Mouse (Mus musculus) neural tube, embryonic 11.5 days (tissue): ENCODE data around the gene F2r. TPM values are rescaled to one million over a fixed set of nuclear protein-coding genes. Genes with fewer than 3 reads are reported as not detected.

ENCODE experiments used
- ATAC-seq: fragments of 200-750 bp; cut with Nextera tagmentation; 2 replicates; pipeline ENCODE4 v1.8.0; 2017; ENCODE audit warnings: moderate number of reproducible peaks, mild to moderate bottlenecking, moderate TSS enrichment, moderate library complexity; ENCODE audit not compliant: insufficient read depth, low FRiP score, low TSS enrichment
- DNase-seq: peaks from one replicate; pipeline ENCODE4 v3.0.0-alpha.2; 2015; ENCODE audit warnings: low spot score
- H3K27ac ChIP-seq: fragments of 300-500 bp; sonication (generic); 2 replicates; pipeline ENCODE4 v1.5.1; 2014; ENCODE audit warnings: low read depth, mild to moderate bottlenecking, low read length
- H3K27me3 ChIP-seq: fragments of 300-500 bp; sonication (generic); 2 replicates; pipeline ENCODE4 v1.6.1; 2014; ENCODE audit warnings: mild to moderate bottlenecking, low read length, mixed read lengths; ENCODE audit not compliant: control insufficient read depth, insufficient read depth
- H3K36me3 ChIP-seq: fragments of 300-500 bp; sonication (generic); 2 replicates; pipeline ENCODE4 v1.6.1; 2014; ENCODE audit warnings: mild to moderate bottlenecking, low read length, moderate library complexity, mixed read lengths; ENCODE audit not compliant: control insufficient read depth, insufficient read depth
- H3K4me1 ChIP-seq: fragments of 300-500 bp; sonication (generic); 2 replicates; pipeline ENCODE4 v1.6.1; 2014; ENCODE audit warnings: low read length, mixed read lengths; ENCODE audit not compliant: control insufficient read depth, insufficient read depth
- H3K4me2 ChIP-seq: fragments of 300-500 bp; sonication (generic); 2 replicates; pipeline ENCODE4 v1.6.1; 2014; ENCODE audit warnings: low read depth, mild to moderate bottlenecking, moderate library complexity
- H3K4me3 ChIP-seq: fragments of 300-500 bp; sonication (generic); 2 replicates; pipeline ENCODE4 v1.5.1; 2014; ENCODE audit warnings: low read depth, low read length
- H3K9ac ChIP-seq: fragments of 300-500 bp; sonication (generic); 2 replicates; pipeline ENCODE4 v1.6.1; 2014; ENCODE audit warnings: mild to moderate bottlenecking, low read length
- H3K9me3 ChIP-seq: fragments of 300-500 bp; sonication (generic); 2 replicates; pipeline ENCODE4 v1.6.1; 2016; ENCODE audit warnings: low read length; ENCODE audit not compliant: control insufficient read depth
- whole genome bisulfite sequencing: fragments of 180-500 bp; shearing (Covaris S2); extraction: QIAGEN DNeasy Blood & Tissue Kit; methylation state at CpG from one replicate; pipeline ENCODE4 v1.1.7; 2014; 5-methylcytosine and 5-hydroxymethylcytosine counted together
- polyA plus RNA-seq: library from polyadenylated mRNA; unstranded; fragments of >200 nt; fragmentation: Nextera tagmentation; extraction: Ambion mirVana; gene quantifications from 2 replicates; pipeline ENCODE4 v1.2.1, GENCODE M21; 2014

Gene F2r
- polyA plus RNA-seq, 1 experiment from 2014 or later = 146 TPM

DNA sequence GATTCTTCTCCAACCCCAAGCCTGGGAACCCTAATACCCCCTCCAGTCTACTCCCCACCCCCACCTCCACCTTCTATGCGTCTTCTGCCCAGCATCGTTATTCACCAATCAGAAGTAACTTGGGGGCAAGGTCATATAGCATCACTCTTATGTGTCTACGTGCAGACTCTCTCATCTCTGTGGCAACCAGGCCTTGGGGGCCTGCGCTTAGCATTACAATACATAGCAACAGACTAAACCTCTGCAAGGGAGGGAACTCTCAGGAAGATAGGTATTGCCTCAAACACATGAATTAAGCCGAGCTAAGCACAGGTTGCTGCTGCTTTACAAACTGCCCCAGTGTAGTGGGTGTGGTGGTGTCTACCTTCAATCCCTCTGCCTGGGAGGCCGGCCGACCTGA is 21.6 kb downstream of the F2r start:
- H3K36me3 ChIP-seq = peaks cover 4% of the 10 kb centered on the region
- ATAC-seq = no peak
- no peaks in the 10 kb centered on the region for H3K9me3 ChIP-seq
- 74% methylated on average over 7 of the region's 7 CpGs for WGBS
- no peaks in the 10 kb centered on the region for H3K27me3 ChIP-seq
- DNase-seq = no peak
- no peak overlapping the region for H3K4me2 ChIP-seq
- no peaks in the 10 kb centered on the region for H3K4me1 ChIP-seq
- H3K27ac ChIP-seq = no peak overlapping the region
- no peak overlapping the region for H3K4me3 ChIP-seq
- no peak overlapping the region for H3K9ac ChIP-seq

DNA sequence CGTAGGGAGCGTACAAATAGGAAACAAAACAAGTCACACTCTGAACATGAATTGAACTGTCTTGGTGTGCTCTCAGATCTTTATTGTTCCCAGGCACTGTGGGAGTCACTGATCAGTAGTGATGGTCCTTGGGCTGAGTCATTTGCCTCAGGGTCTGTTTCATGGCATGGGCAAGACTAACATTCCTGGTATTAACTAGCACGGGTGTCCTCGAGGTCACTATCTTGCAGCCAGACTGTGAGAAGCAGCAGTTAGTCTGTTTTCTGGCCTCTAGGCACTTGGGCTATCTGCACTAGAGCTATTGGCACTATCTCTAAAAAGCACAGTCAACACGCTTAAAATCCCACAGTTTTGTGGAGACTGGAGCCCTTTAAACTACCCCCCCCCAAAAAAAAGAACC is 22.4 kb downstream of the F2r start:
- no peak for ATAC-seq
- H3K9me3 ChIP-seq = no peaks in the 10 kb centered on the region
- no peak overlapping the region for H3K4me2 ChIP-seq
- no peak for DNase-seq
- H3K27ac ChIP-seq = no peak overlapping the region
- H3K27me3 ChIP-seq = no peaks in the 10 kb centered on the region
- H3K36me3 ChIP-seq = peaks cover under 1% of the 10 kb centered on the region; the same call in 1 of the 2 replicates
- 73% methylated on average over 5 of the region's 5 CpGs for WGBS
- H3K4me3 ChIP-seq = no peak overlapping the region
- no peaks in the 10 kb centered on the region for H3K4me1 ChIP-seq
- H3K9ac ChIP-seq = no peak overlapping the region

DNA sequence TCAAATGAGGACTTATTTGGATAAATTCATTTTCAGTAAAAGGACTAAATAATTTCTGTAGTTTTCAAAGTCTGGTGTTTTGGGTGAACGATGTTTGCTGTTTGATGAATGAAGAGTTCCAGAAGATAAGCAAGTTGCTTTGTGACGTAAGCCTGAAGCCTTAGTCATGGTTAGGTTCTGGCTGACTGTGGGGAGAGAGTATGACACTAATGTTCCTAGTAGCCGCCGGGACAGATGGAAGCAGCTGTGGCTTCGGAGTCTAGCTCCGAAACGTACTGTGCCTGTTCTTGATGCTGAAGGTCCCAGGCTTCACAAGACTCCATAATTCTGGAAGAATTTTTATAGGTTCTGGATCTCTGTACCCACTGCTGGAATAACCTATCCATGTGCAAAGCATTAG is 22.9 kb downstream of the F2r start:
- no peak overlapping the region for H3K4me2 ChIP-seq
- no peaks in the 10 kb centered on the region for H3K4me1 ChIP-seq
- DNase-seq (no peak), ATAC-seq (no peak)
- no peaks in the 10 kb centered on the region for H3K27me3 ChIP-seq
- H3K9ac ChIP-seq = no peak overlapping the region
- no peak overlapping the region for H3K4me3 ChIP-seq
- no peaks in the 10 kb centered on the region for H3K9me3 ChIP-seq
- WGBS = 89% methylated on average over 7 of the region's 7 CpGs
- no peaks in the 10 kb centered on the region for H3K36me3 ChIP-seq
- H3K27ac ChIP-seq = no peak overlapping the region

DNA sequence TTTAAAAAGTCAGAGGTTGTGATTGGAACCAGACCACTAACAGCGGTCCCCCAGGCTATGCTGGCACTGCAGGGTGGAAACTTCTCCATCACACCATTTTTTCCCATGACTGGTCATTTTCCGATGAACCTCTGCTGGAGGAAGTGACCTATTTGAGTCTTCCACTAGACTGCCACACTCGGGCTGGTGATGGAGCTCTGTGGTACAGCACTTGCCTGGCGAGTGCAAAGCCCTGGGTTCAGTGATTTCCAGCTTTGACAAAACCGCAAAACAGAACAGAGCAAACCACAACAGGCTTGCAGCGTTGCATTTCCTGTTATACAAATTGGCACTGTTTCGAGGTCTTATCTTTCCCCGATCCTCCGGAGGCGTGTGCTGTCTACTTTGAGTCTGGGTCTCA is 25.4 kb downstream of the F2r start:
- Histone ChIP-seq H3K4me2 (no peak overlapping the region), H3K9me3 (no peaks in the 10 kb centered on the region), H3K36me3 (no peaks in the 10 kb centered on the region), H3K4me3 (no peak overlapping the region), H3K27me3 (no peaks in the 10 kb centered on the region), H3K9ac (no peak overlapping the region), H3K27ac (no peak overlapping the region), H3K4me1 (no peaks in the 10 kb centered on the region)
- no peak for DNase-seq
- ATAC-seq = no peak
- WGBS = 88% methylated on average over 10 of the region's 10 CpGs

DNA sequence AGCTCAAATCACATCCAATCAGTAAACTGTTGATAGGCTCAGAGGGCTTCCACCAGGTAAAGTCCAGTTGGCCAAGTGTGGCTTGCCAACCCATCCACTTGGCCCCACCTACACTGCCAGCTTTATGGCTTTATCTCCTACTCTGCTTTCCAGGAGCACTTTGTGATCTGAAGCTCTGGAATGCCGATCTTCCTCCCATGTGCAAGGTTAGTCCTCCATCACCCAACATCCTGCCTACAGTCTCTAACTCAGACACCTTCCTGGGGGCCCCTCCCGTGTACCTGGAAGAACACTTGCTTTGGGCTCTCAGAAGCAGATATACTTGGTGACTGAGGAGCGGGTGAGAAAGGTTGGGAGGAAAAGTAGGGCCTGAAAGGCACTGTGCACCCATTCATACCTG is 26.7 kb downstream of the F2r start:
- H3K9ac ChIP-seq = no peak overlapping the region
- no peak overlapping the region for H3K4me3 ChIP-seq
- ATAC-seq = no peak
- H3K9me3 ChIP-seq = no peaks in the 10 kb centered on the region
- no peaks in the 10 kb centered on the region for H3K27me3 ChIP-seq
- no peak overlapping the region for H3K4me2 ChIP-seq
- no peaks in the 10 kb centered on the region for H3K36me3 ChIP-seq
- WGBS = 89% methylated on average over 3 of the region's 3 CpGs
- no peaks in the 10 kb centered on the region for H3K4me1 ChIP-seq
- no peak overlapping the region for H3K27ac ChIP-seq
- DNase-seq = no peak

DNA sequence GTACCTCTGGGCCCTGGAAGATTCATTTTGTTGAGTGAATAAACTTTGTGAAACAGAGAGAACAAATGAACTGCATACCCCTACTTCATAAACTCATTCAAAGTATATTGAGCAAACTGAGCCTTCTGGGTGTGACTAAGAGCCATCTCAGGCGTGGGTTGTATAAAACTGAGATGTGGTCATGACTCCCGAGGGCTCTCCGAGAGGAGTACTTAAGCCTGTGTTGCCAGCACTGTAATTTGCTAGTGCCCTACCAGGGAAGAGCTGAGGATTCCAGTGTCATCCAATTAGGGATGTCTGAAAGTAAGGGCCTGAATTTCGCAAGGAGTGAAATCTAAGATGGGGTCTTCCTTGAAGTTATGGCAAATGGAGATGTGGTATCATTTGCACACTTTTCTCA is 30.7 kb downstream of the F2r start:
- Histone ChIP-seq H3K36me3 (no peaks in the 10 kb centered on the region), H3K4me1 (no peaks in the 10 kb centered on the region), H3K9me3 (no peaks in the 10 kb centered on the region), H3K27me3 (no peaks in the 10 kb centered on the region), H3K4me2 (no peak overlapping the region), H3K4me3 (no peak overlapping the region), H3K27ac (no peak overlapping the region), H3K9ac (no peak overlapping the region)
- no peak for DNase-seq
- no peak for ATAC-seq
- WGBS = 92% methylated on average over 4 of the region's 4 CpGs

DNA sequence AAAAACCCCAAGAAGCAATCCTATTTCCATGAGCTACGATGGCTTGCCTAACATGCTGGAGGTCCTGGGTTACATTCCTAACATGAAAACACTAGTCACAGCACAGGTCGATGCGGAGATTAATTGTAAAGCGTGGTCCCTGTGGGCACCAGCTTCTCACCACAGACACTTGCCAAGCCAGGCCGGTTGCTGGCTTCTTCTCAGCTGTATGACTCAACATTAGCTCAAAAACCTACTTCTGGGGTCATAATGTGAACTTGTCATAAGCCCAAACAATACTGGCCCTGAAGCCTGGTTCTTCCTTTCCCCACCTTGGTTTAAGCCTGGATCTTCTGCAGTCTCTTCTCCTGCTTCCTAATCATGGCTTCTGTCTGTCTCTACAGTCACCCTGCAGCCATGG is 33.4 kb downstream of the F2r start:
- Histone ChIP-seq H3K9ac (no peak overlapping the region), H3K36me3 (no peaks in the 10 kb centered on the region), H3K27ac (no peak overlapping the region), H3K4me2 (no peak overlapping the region), H3K4me1 (no peaks in the 10 kb centered on the region), H3K27me3 (no peaks in the 10 kb centered on the region), H3K4me3 (no peak overlapping the region), H3K9me3 (no peaks in the 10 kb centered on the region)
- WGBS = 90% methylated on average over 5 of the region's 5 CpGs
- ATAC-seq (no peak), DNase-seq (no peak)

DNA sequence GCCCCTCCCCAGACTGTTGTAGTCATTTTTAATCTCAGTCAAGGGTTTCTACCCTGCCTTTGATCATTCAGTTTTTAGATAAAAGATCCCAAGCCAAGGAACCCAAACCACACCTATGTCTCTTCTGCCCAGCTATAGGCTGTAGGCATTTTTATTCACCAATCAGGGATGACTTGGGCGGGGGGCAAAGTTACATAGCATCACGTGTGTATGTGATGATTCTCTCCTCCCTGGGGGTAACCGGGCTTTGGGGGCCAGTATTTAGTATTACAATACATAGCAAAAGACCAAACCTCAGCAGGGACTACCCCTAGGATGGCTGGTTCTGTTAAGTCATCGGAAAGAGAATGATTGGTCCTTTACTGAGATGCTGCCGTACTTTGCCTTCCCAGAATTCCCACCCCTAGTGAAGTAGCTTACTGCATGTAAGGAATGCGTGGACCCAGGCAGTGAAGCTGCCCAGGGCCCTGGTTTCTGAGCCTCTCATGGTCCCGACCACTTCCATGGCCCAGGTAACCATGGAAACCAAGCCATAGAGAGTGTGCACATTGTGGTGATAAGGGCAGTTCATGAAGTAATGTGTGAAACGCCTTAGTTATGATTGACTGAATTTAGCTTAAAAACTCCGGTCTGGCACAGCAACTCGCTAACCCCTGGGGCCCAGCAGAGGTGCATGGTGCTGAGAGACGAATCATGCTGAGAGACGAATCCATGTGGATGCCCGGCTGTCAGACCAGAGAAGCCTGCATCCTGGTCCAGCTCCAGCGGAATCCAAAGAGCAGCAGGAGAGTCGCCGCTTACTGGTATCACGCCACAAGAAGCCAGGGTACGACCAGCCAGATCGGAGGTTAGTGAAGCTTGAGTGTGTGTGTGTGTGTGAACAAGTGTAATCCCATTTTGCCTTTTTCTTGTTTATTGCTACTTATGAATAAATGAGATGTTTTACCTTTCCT is 34.8 kb downstream of the F2r start:
- Histone ChIP-seq H3K27ac (no peak overlapping the region), H3K36me3 (no peaks in the 10 kb centered on the region), H3K4me1 (no peaks in the 10 kb centered on the region), H3K27me3 (no peaks in the 10 kb centered on the region), H3K9ac (no peak overlapping the region), H3K4me3 (no peak overlapping the region), H3K4me2 (no peak overlapping the region), H3K9me3 (no peaks in the 10 kb centered on the region)
- ATAC-seq = no peak
- DNase-seq = no peak
- 70% methylated on average over 19 of the region's 19 CpGs for WGBS

DNA sequence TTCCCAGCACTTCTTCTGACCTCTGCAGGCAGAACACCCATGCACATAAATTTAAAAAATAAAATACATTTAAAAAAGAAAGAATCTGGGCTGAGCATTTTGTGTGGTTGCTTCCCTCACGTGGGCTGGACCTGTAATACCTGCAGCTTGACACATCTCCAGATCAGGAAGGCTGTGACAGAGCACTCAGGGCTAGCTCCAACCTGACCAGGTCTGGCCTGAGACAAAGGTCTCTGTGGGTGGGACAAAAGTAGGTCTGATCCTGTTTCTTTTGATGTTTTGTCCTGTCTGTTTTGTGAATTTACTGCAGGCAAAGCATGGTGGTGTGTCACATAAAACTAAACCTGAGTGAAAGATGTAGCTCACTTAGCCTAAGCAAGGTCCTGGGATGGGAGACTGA is 36.4 kb downstream of the F2r start:
- 34% methylated on average over 1 of the region's 1 CpGs for WGBS

More for the DNA sequence above, 36.4 kb downstream of the F2r start:
- no peak overlapping the region for H3K4me2 ChIP-seq
- DNase-seq = no peak
- H3K36me3 ChIP-seq = no peaks in the 10 kb centered on the region
- no peak overlapping the region for H3K4me3 ChIP-seq
- H3K4me1 ChIP-seq = no peaks in the 10 kb centered on the region
- no peaks in the 10 kb centered on the region for H3K9me3 ChIP-seq
- no peaks in the 10 kb centered on the region for H3K27me3 ChIP-seq
- no peak overlapping the region for H3K27ac ChIP-seq
- H3K9ac ChIP-seq = no peak overlapping the region
- ATAC-seq = no peak
